Mouse (Mus musculus): ENCODE measurements around the gene Ppp1r36. TPM values are rescaled to one million over a fixed set of nuclear protein-coding genes. Genes with fewer than 3 reads are reported as not detected.
"Not testable (repeated sequence)": the region's sequence is repeated elsewhere in the genome, so short reads cannot be mapped to it uniquely, and the experiment has no call there.

The Ppp1r36 gene
- polyA plus RNA-seq, 1 experiment from 2014 or later: not detected

- WGBS (ENCODE audit: missing documents): 85% methylated on average over 1 of the region's 2 CpGs
- Histone ChIP-seq H3K36me3 (ENCODE audit: inconsistent target) (no peaks in the 10 kb centered on the region), H3K79me2 (ENCODE audit: inconsistent target) (no peaks in the 10 kb centered on the region), H3K27ac (no peak overlapping the region), H3K4me3 (ENCODE audit: inconsistent target) (no peak overlapping the region)
Observed at GRCm38 (mm10) chr12:76452203-76452602, 34.9 kb downstream of the Ppp1r36 start.

GRCm38 (mm10) chr12:76458445-76458844 is 41.1 kb downstream of the Ppp1r36 start:
- 86% methylated on average over 1 of the region's 4 CpGs for WGBS (ENCODE audit: missing documents)
- not testable (repeated sequence) for H3K27ac ChIP-seq; H3K36me3 ChIP-seq (ENCODE audit: inconsistent target); H3K4me3 ChIP-seq (ENCODE audit: inconsistent target); H3K79me2 ChIP-seq (ENCODE audit: inconsistent target)

- Histone ChIP-seq H3K36me3 (ENCODE audit: inconsistent target) (no peaks in the 10 kb centered on the region), H3K4me3 (ENCODE audit: inconsistent target) (no peak overlapping the region), H3K27ac (no peak overlapping the region), H3K79me2 (ENCODE audit: inconsistent target) (no peaks in the 10 kb centered on the region)
- 93% methylated on average over 4 of the region's 4 CpGs for WGBS (ENCODE audit: missing documents)
Observed at GRCm38 (mm10) chr12:76459032-76459431, 41.7 kb downstream of the Ppp1r36 start.

GRCm38 (mm10) chr12:76463391-76463790 is 46.1 kb downstream of the Ppp1r36 start:
- Histone ChIP-seq H3K36me3 (ENCODE audit: inconsistent target) (no peaks in the 10 kb centered on the region), H3K4me3 (ENCODE audit: inconsistent target) (no peak overlapping the region), H3K79me2 (ENCODE audit: inconsistent target) (no peaks in the 10 kb centered on the region), H3K27ac (no peak overlapping the region)
- WGBS (ENCODE audit: missing documents): no CpG with 5 or more reads among the region's 9 CpGs

- Histone ChIP-seq H3K36me3 (ENCODE audit: inconsistent target) (no peaks in the 10 kb centered on the region), H3K79me2 (ENCODE audit: inconsistent target) (no peaks in the 10 kb centered on the region), H3K4me3 (ENCODE audit: inconsistent target) (no peak overlapping the region), H3K27ac (no peak overlapping the region)
- 94% methylated on average over 12 of the region's 12 CpGs for WGBS (ENCODE audit: missing documents)
Observed at GRCm38 (mm10) chr12:76464651-76465252, 47.4 kb downstream of the Ppp1r36 start.

- 27% methylated on average over 7 of the region's 7 CpGs for WGBS (ENCODE audit: missing documents)
- no peak overlapping the region for H3K27ac ChIP-seq
- no peaks in the 10 kb centered on the region for H3K36me3 ChIP-seq (ENCODE audit: inconsistent target)
- no peaks in the 10 kb centered on the region for H3K79me2 ChIP-seq (ENCODE audit: inconsistent target)
- H3K4me3 ChIP-seq (ENCODE audit: inconsistent target): no peak overlapping the region
Observed at GRCm38 (mm10) chr12:76466651-76467050, 49.3 kb downstream of the Ppp1r36 start.

- Histone ChIP-seq H3K4me3 (ENCODE audit: inconsistent target) (no peak overlapping the region), H3K27ac (no peak overlapping the region), H3K79me2 (ENCODE audit: inconsistent target) (no peaks in the 10 kb centered on the region), H3K36me3 (ENCODE audit: inconsistent target) (no peaks in the 10 kb centered on the region)
- 32% methylated on average over 7 of the region's 7 CpGs for WGBS (ENCODE audit: missing documents)
Observed at GRCm38 (mm10) chr12:76467256-76467655, 49.9 kb downstream of the Ppp1r36 start.

- WGBS (ENCODE audit: missing documents): 4% methylated on average over 4 of the region's 4 CpGs
- Histone ChIP-seq H3K79me2 (ENCODE audit: inconsistent target) (no peaks in the 10 kb centered on the region), H3K4me3 (ENCODE audit: inconsistent target) (no peak overlapping the region), H3K27ac (no peak overlapping the region), H3K36me3 (ENCODE audit: inconsistent target) (no peaks in the 10 kb centered on the region)
Observed at GRCm38 (mm10) chr12:76472046-76472445, 54.7 kb downstream of the Ppp1r36 start.

GRCm38 (mm10) chr12:76473562-76474245 is 56.4 kb downstream of the Ppp1r36 start:
- Histone ChIP-seq H3K36me3 (ENCODE audit: inconsistent target) (no peaks in the 10 kb centered on the region), H3K4me3 (ENCODE audit: inconsistent target) (no peak overlapping the region), H3K27ac (no peak overlapping the region), H3K79me2 (ENCODE audit: inconsistent target) (no peaks in the 10 kb centered on the region)
- WGBS (ENCODE audit: missing documents): 53% methylated on average over 10 of the region's 10 CpGs

GRCm38 (mm10) chr12:76474246-76474583 is 56.9 kb downstream of the Ppp1r36 start:
- WGBS (ENCODE audit: missing documents): 80% methylated on average over 8 of the region's 8 CpGs

GRCm38 (mm10) chr12:76474802-76475201 is 57.5 kb downstream of the Ppp1r36 start:
- no peak overlapping the region for H3K27ac ChIP-seq
- no peak overlapping the region for H3K4me3 ChIP-seq (ENCODE audit: inconsistent target)
- H3K79me2 ChIP-seq (ENCODE audit: inconsistent target): no peaks in the 10 kb centered on the region
- 50% methylated on average over 2 of the region's 2 CpGs for WGBS (ENCODE audit: missing documents)
- no peaks in the 10 kb centered on the region for H3K36me3 ChIP-seq (ENCODE audit: inconsistent target)

More at GRCm38 (mm10) chr12:76474246-76474583, 56.9 kb downstream of the Ppp1r36 start:
- no peak overlapping the region for H3K4me3 ChIP-seq (ENCODE audit: inconsistent target)
- H3K36me3 ChIP-seq (ENCODE audit: inconsistent target): no peaks in the 10 kb centered on the region
- H3K27ac ChIP-seq: no peak overlapping the region
- H3K79me2 ChIP-seq (ENCODE audit: inconsistent target): no peaks in the 10 kb centered on the region

GRCm38 (mm10) chr12:76476146-76476545 is 58.8 kb downstream of the Ppp1r36 start:
- WGBS (ENCODE audit: missing documents): 100% methylated on average over 1 of the region's 1 CpGs

GRCm38 (mm10) chr12:76478309-76479023 is 61.1 kb downstream of the Ppp1r36 start:
- Histone ChIP-seq H3K79me2 (ENCODE audit: inconsistent target) (no peaks in the 10 kb centered on the region), H3K4me3 (ENCODE audit: inconsistent target) (no peak overlapping the region), H3K36me3 (ENCODE audit: inconsistent target) (no peaks in the 10 kb centered on the region), H3K27ac (no peak overlapping the region)
- whole genome bisulfite sequencing (ENCODE audit: missing documents): 66% methylated on average over 14 of the region's 14 CpGs

More at GRCm38 (mm10) chr12:76476146-76476545, 58.8 kb downstream of the Ppp1r36 start:
- Histone ChIP-seq H3K27ac (no peak overlapping the region), H3K36me3 (ENCODE audit: inconsistent target) (no peaks in the 10 kb centered on the region), H3K79me2 (ENCODE audit: inconsistent target) (no peaks in the 10 kb centered on the region), H3K4me3 (ENCODE audit: inconsistent target) (no peak overlapping the region)

GRCm38 (mm10) chr12:76479174-76479573 is 61.8 kb downstream of the Ppp1r36 start:
- 54% methylated on average over 5 of the region's 5 CpGs for WGBS (ENCODE audit: missing documents)
- Histone ChIP-seq H3K79me2 (ENCODE audit: inconsistent target) (no peaks in the 10 kb centered on the region), H3K27ac (no peak overlapping the region), H3K36me3 (ENCODE audit: inconsistent target) (no peaks in the 10 kb centered on the region), H3K4me3 (ENCODE audit: inconsistent target) (no peak overlapping the region)

GRCm38 (mm10) chr12:76479836-76480495 is 62.6 kb downstream of the Ppp1r36 start:
- Histone ChIP-seq H3K36me3 (ENCODE audit: inconsistent target) (no peaks in the 10 kb centered on the region), H3K79me2 (ENCODE audit: inconsistent target) (no peaks in the 10 kb centered on the region), H3K27ac (no peak overlapping the region), H3K4me3 (ENCODE audit: inconsistent target) (no peak overlapping the region)
- WGBS (ENCODE audit: missing documents): 98% methylated on average over 4 of the region's 4 CpGs

Data from macrophage (primary cell).